Mouse (Mus musculus) liver, embryonic 14.5 days (tissue): ENCODE measurements at regions not wholly inside any gene's neighbourhood (a gene's known extent, or its start where the extent isn't known, plus 50 kb on each side); places are given as distances from the start of the nearest gene placed in this dataset.

Experiments used
- ATAC-seq: fragments of 200-750 bp; cut with Nextera tagmentation; 2 replicates; pipeline ENCODE4 v1.8.0; 2017; ENCODE audit warnings: moderate number of reproducible peaks, mild to moderate bottlenecking, moderate library complexity; ENCODE audit not compliant: insufficient read depth
- DNase-seq, 3 experiments: peaks; one replicate each; pipeline ENCODE4 v3.0.0-alpha.2; 2012 to 2013; ENCODE audit warnings: low read depth in 3 of 3, low spot score in 3 of 3
- H3K27ac ChIP-seq: fragments of 300-500 bp; sonication (generic); 2 replicates; pipeline ENCODE4 v1.5.1; 2014; ENCODE audit warnings: moderate library complexity, mild to moderate bottlenecking, control low read depth, inconsistent platforms
- H3K27me3 ChIP-seq: fragments of 300-500 bp; sonication (generic); 2 replicates; pipeline ENCODE4 v1.6.1; 2014; ENCODE audit warnings: mild to moderate bottlenecking, low read length, moderate library complexity; ENCODE audit not compliant: control insufficient read depth, insufficient read depth
- H3K36me3 ChIP-seq: fragments of 300-500 bp; sonication (generic); replicated peaks from 2 replicates; pipeline ENCODE4 v1.6.1; 2014; ENCODE audit warnings: low read depth; ENCODE audit not compliant: control insufficient read depth, insufficient read depth
- H3K4me1 ChIP-seq, 2 experiments: fragments of 200-500 bp in 1 of 2; fragments of 300-500 bp in 1 of 2; sonication (generic) in 1 of 2; replicated peaks; 2 replicates each; pipeline ENCODE4 v1.6.1; 2012 to 2014; ENCODE audit warnings: antibody characterized with exemption in 1 of 2, inconsistent platforms in 1 of 2, low read length in 1 of 2; ENCODE audit not compliant: control insufficient read depth in 2 of 2, insufficient read depth in 2 of 2
- H3K4me2 ChIP-seq: fragments of 300-500 bp; sonication (generic); 2 replicates; pipeline ENCODE4 v1.6.1; 2014; ENCODE audit warnings: low read depth, mild to moderate bottlenecking, control low read depth, moderate library complexity
- H3K4me3 ChIP-seq, 2 experiments: fragments of 200-500 bp in 1 of 2; fragments of 300-500 bp in 1 of 2; sonication (generic) in 1 of 2; 2 replicates each; pipeline ENCODE4 v1.5.1; 2012 to 2014; ENCODE audit warnings: low read depth in 2 of 2, low read length in 2 of 2, mild to moderate bottlenecking in 2 of 2, control low read depth in 1 of 2, inconsistent platforms in 1 of 2, moderate library complexity in 1 of 2; ENCODE audit not compliant: insufficient read depth in 1 of 2
- H3K9ac ChIP-seq: fragments of 300-500 bp; sonication (generic); replicated peaks from 2 replicates; pipeline ENCODE4 v1.6.1; 2014; ENCODE audit warnings: mild to moderate bottlenecking, control low read depth, moderate library complexity
- H3K9me3 ChIP-seq: fragments of 300-500 bp; sonication (generic); 2 replicates; pipeline ENCODE4 v1.6.1; 2016; ENCODE audit warnings: low read length, mixed read lengths; ENCODE audit not compliant: control insufficient read depth
- CTCF ChIP-seq: IDR thresholded peaks from 2 replicates; pipeline ENCODE4 v1.5.1; 2016; ENCODE audit warnings: antibody characterized with exemption, low read depth, control low read depth
- EP300 ChIP-seq: IDR thresholded peaks from 2 replicates; pipeline ENCODE4 v1.6.1; 2016; ENCODE audit warnings: antibody characterized with exemption, low read depth
- WGBS: fragments of 180-500 bp; shearing (Covaris S2); extraction: QIAGEN DNeasy Blood & Tissue Kit; methylation state at CpG from one replicate; pipeline ENCODE4 v1.1.7; 2014; ENCODE audit not compliant: insufficient replicate concordance; 5-methylcytosine and 5-hydroxymethylcytosine counted together

DNA sequence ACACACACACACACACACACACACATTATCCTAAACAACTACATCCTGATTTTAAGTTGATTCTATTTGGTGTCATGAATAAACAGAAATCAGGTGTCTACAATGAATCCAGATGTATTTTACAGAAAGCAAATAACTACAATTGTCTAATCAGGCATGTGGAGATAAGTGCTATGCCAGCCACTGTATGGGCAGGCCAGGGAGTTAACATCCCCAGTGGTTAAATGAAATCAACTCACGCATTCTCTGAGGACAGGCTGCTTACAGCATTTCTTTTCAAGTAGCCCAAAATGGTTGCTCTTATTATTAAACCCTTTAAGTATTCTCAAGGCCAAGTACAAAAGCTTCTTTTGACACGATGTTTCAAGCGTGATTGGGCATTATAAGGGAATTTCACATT is 103.0 kb upstream of the Lrrn1 start:
- Histone ChIP-seq H3K4me3 (no peak overlapping the region), H3K9me3 (no peaks in the 10 kb centered on the region), H3K36me3 (no peaks in the 10 kb centered on the region), H3K9ac (no peak overlapping the region), H3K4me2 (no peak overlapping the region), H3K27ac (no peak overlapping the region), H3K4me1 (no peaks in the 10 kb centered on the region), H3K27me3 (no peaks in the 10 kb centered on the region)
- DNase-seq (no peak), ATAC-seq (no peak)
- TF ChIP-seq EP300 = no peak
- no peak for TF ChIP-seq CTCF
- WGBS = 66% methylated on average over 3 of the region's 3 CpGs

GRCm38 (mm10) chr6:107431033-107431432 is 98.5 kb upstream of the Lrrn1 start:
- H3K9me3 ChIP-seq = no peaks in the 10 kb centered on the region
- whole genome bisulfite sequencing = 65% methylated on average over 4 of the region's 4 CpGs
- no peaks in the 10 kb centered on the region for H3K27me3 ChIP-seq

DNA sequence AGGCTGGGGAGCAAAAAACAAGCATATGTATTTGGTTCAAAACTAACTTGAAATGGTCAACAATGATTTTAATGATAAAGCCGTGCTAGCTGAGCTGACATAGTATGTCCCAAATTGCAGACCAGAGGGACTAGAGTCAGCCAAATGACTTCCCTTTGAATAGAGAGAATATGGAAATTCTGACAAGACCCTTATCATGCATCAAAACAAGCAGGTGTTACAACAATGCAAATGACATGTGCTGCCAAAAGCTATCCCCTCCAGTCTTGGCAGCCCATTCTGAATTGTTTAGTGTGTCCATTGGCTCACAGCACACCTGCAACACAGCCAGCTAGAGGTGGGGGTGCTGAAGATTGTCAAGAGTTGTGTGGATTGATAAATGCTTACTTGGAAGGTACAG is 87.5 kb upstream of the Lrrn1 start:
- Histone ChIP-seq H3K4me3 (no peak overlapping the region), H3K27me3 (no peaks in the 10 kb centered on the region), H3K27ac (no peak overlapping the region), H3K4me2 (no peak overlapping the region), H3K9ac (no peak overlapping the region), H3K36me3 (no peaks in the 10 kb centered on the region), H3K4me1 (no peaks in the 10 kb centered on the region), H3K9me3 (no peaks in the 10 kb centered on the region)
- no peak for TF ChIP-seq EP300
- TF ChIP-seq CTCF = no peak
- DNase-seq = no peak
- no peak for ATAC-seq
- 55% methylated on average over 1 of the region's 1 CpGs for WGBS

More at GRCm38 (mm10) chr6:107431033-107431432, 98.5 kb upstream of the Lrrn1 start:
- ATAC-seq (no peak), DNase-seq (no peak)
- Histone ChIP-seq H3K4me1 (no peaks in the 10 kb centered on the region), H3K9ac (no peak overlapping the region), H3K4me2 (no peak overlapping the region), H3K4me3 (no peak overlapping the region), H3K36me3 (no peaks in the 10 kb centered on the region), H3K27ac (no peak overlapping the region)
- TF ChIP-seq EP300 = no peak
- TF ChIP-seq CTCF = no peak

DNA sequence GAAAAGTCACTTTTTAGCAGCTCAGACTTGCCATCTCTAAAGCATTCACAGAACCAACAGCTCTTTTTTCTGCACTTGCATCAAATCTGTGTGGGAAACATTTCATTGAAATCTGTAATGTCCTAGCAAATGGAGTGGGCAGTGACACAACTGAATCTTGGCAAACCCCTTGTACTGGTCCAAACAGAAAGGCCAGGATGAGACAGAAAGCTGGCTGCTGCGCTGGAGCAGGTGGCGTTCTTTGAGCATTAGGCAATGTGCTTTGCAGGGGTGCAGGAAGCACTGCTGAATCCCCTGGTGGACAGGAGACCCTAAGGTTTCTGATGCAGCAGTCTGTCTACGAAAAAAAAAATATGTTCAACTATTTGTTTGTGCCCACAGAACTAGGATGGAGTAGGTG is 85.2 kb upstream of the Lrrn1 start:
- WGBS = 51% methylated on average over 3 of the region's 3 CpGs
- ATAC-seq = no peak
- no peaks in the 10 kb centered on the region for H3K27me3 ChIP-seq
- DNase-seq = no peak
- no peak overlapping the region for H3K27ac ChIP-seq
- no peaks in the 10 kb centered on the region for H3K9me3 ChIP-seq
- no peak overlapping the region for H3K9ac ChIP-seq
- H3K36me3 ChIP-seq = no peaks in the 10 kb centered on the region
- no peak overlapping the region for H3K4me3 ChIP-seq
- H3K4me1 ChIP-seq = no peaks in the 10 kb centered on the region
- no peak overlapping the region for H3K4me2 ChIP-seq
- no peak for TF ChIP-seq EP300
- no peak for TF ChIP-seq CTCF

GRCm38 (mm10) chr6:107459220-107459619 is 70.3 kb upstream of the Lrrn1 start:
- H3K27ac ChIP-seq = no peak overlapping the region
- H3K36me3 ChIP-seq = no peaks in the 10 kb centered on the region
- TF ChIP-seq EP300 = no peak
- no peak overlapping the region for H3K4me2 ChIP-seq
- no peaks in the 10 kb centered on the region for H3K27me3 ChIP-seq
- no peak overlapping the region for H3K9ac ChIP-seq
- no peak overlapping the region for H3K4me3 ChIP-seq
- ATAC-seq (no peak), DNase-seq (no peak)
- 61% methylated on average over 1 of the region's 1 CpGs for WGBS
- no peaks in the 10 kb centered on the region for H3K9me3 ChIP-seq
- H3K4me1 ChIP-seq = no peaks in the 10 kb centered on the region
